Mouse (Mus musculus): ENCODE data around the gene Ngf. TPM values are rescaled to one million over a fixed set of nuclear protein-coding genes. Genes with fewer than 3 reads are reported as not detected.

Gene Ngf
- not detected for polyA plus RNA-seq (2017; shearing (Covaris generic))

GRCm38 (mm10) chr3:102469713-102470448 lies at the start of gene Ngf:
Ngf (plus strand) TSS chr3:102469919.

